Mouse (Mus musculus) gonadal fat pad, adult 2 months (tissue): Measurements from ENCODE around the gene Col4a5. TPM values are rescaled to one million over a fixed set of nuclear protein-coding genes. Genes with fewer than 3 reads are reported as not detected.

Experiments
- DNase-seq: peaks from one replicate; pipeline ENCODE4 v3.0.0-alpha.2; 2012; ENCODE audit warnings: low read depth
- polyA plus RNA-seq: library from polyadenylated mRNA; depleted of rRNA; stranded (reverse); fragments of >200 nt; gene quantifications from 2 replicates; pipeline ENCODE4 v1.2.3, GENCODE M21; 2012; rRNA removed

The Col4a5 gene
- polyA plus RNA-seq: 17.0 and 18.1 TPM in 2 replicates

- no peak for DNase-seq
Measured at GRCm38 (mm10) chrX:141475110-141475509, at the start of gene Col4a5. Gene Col4a5, plus strand, starts transcription at chrX:141475385.

- no peak for DNase-seq
Measured at GRCm38 (mm10) chrX:141436780-141437179, 38.4 kb upstream of the Col4a5 start.

GRCm38 (mm10) chrX:141439423-141439822 is 35.8 kb upstream of the Col4a5 start:
- no peak for DNase-seq

- DNase-seq: no peak
Measured at GRCm38 (mm10) chrX:141447936-141448335, 27.2 kb upstream of the Col4a5 start.

- DNase-seq: no peak
Measured at GRCm38 (mm10) chrX:141473470-141474302, 1.5 kb upstream of the Col4a5 start, which contains the start of gene Col4a6. Gene Col4a6, minus strand, starts transcription at chrX:141474076.

GRCm38 (mm10) chrX:141475566-141476327 is 562 bp downstream of the Col4a5 start:
- DNase-seq: no peak

- DNase-seq: no peak
Measured at GRCm38 (mm10) chrX:141494545-141494944, 19.4 kb downstream of the Col4a5 start.

GRCm38 (mm10) chrX:141503125-141503524 is 27.9 kb downstream of the Col4a5 start:
- DNase-seq: no peak

- no peak for DNase-seq
Measured at GRCm38 (mm10) chrX:141533447-141533846, 58.3 kb downstream of the Col4a5 start.

- DNase-seq: no peak
Measured at GRCm38 (mm10) chrX:141547471-141547870, 72.3 kb downstream of the Col4a5 start.

GRCm38 (mm10) chrX:141590242-141590641 is 115.1 kb downstream of the Col4a5 start:
- no peak for DNase-seq

- no peak for DNase-seq
Measured at GRCm38 (mm10) chrX:141721725-141722124, 246.5 kb downstream of the Col4a5 start.

- DNase-seq: no peak
Measured at GRCm38 (mm10) chrX:141723936-141724335, 248.8 kb downstream of the Col4a5 start.

- no peak for DNase-seq
Measured at GRCm38 (mm10) chrX:141724391-141724891, 249.3 kb downstream of the Col4a5 start.

- DNase-seq: no peak
Measured at GRCm38 (mm10) chrX:141724937-141725918, 250.0 kb downstream of the Col4a5 start, which contains the start of gene Irs4. Gene Irs4, minus strand, starts transcription at chrX:141725263.

GRCm38 (mm10) chrX:141729570-141729969 is 254.4 kb downstream of the Col4a5 start:
- no peak for DNase-seq

Other genes with a start within 250 kb of the Col4a5 start
- 8.0 and 9.4 TPM in 2 replicates for gene Col4a6, start 1.3 kb upstream of the Col4a5 start, polyA plus RNA-seq
- 0.42 and 0.65 TPM in 2 replicates for gene Irs4, start 249.9 kb downstream of the Col4a5 start, polyA plus RNA-seq